Mouse (Mus musculus) limb, embryonic 11.5 days (tissue): ENCODE measurements at regions not wholly inside any gene's neighbourhood (a gene's known extent, or its start where the extent isn't known, plus 50 kb on each side); places are given as distances from the start of the nearest gene placed in this dataset.

Source experiments
- ATAC-seq: fragments of 200-750 bp; cut with Nextera tagmentation; 2 replicates; pipeline ENCODE4 v1.8.0; 2017; ENCODE audit warnings: low read depth; ENCODE audit not compliant: insufficient number of reproducible peaks, low FRiP score, low TSS enrichment
- DNase-seq: peaks from one replicate; pipeline ENCODE4 v3.0.0-alpha.2; 2015; ENCODE audit warnings: low spot score
- H3K27ac ChIP-seq: fragments of 300-500 bp; sonication (generic); replicated peaks from 2 replicates; pipeline ENCODE4 v1.5.1; 2014; ENCODE audit warnings: low read depth, mild to moderate bottlenecking, low read length
- H3K27me3 ChIP-seq: fragments of 300-500 bp; sonication (generic); 2 replicates; pipeline ENCODE4 v1.6.1; 2014; ENCODE audit warnings: mild to moderate bottlenecking, low read length, mixed read lengths; ENCODE audit not compliant: control insufficient read depth, insufficient read depth
- H3K36me3 ChIP-seq: fragments of 300-500 bp; sonication (generic); 2 replicates; pipeline ENCODE4 v1.6.1; 2014; ENCODE audit warnings: mild to moderate bottlenecking, low read length, moderate library complexity, mixed read lengths; ENCODE audit not compliant: control insufficient read depth, insufficient read depth
- H3K4me1 ChIP-seq: fragments of 300-500 bp; sonication (generic); 2 replicates; pipeline ENCODE4 v1.6.1; 2014; ENCODE audit warnings: low read length, mixed read lengths; ENCODE audit not compliant: control insufficient read depth, insufficient read depth
- H3K4me2 ChIP-seq: fragments of 300-500 bp; sonication (generic); 2 replicates; pipeline ENCODE4 v1.6.1; 2014; ENCODE audit warnings: low read depth, mild to moderate bottlenecking, moderate library complexity; ENCODE audit not compliant: severe bottlenecking
- H3K4me3 ChIP-seq: fragments of 300-500 bp; sonication (generic); 2 replicates; pipeline ENCODE4 v1.5.1; 2014; ENCODE audit warnings: low read depth, low read length
- H3K9ac ChIP-seq: fragments of 300-500 bp; sonication (generic); 2 replicates; pipeline ENCODE4 v1.6.1; 2014; ENCODE audit warnings: mild to moderate bottlenecking, low read length
- H3K9me3 ChIP-seq: fragments of 300-500 bp; sonication (generic); 2 replicates; pipeline ENCODE4 v1.6.1; 2016; ENCODE audit warnings: low read length; ENCODE audit not compliant: control insufficient read depth
- WGBS: fragments of 180-500 bp; shearing (Covaris S2); extraction: QIAGEN DNeasy Blood & Tissue Kit; methylation state at CpG from one replicate; pipeline ENCODE4 v1.1.7; 2014; 5-methylcytosine and 5-hydroxymethylcytosine counted together

DNA sequence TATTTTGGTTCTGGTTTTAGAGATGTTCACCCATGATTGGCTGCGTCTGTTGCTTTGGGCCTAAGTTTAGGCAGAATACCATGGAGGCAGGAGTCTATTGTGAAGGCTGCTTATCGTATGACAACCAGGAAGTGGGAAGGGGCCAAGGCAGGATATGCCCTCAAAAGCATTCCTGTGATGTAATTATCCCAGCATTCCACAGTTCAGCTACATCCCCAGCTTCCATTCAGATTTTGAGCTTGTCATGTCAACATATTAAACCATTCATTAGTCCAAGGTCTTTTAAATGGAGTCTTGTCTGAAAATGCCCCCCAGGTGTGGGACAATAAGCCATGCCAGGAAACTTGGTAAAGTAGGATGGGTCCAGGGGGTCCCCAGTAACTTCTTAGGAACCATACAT is 79.3 kb upstream of the Ralgps2 start:
- DNase-seq (no peak), ATAC-seq (no peak)
- no peaks in the 10 kb centered on the region for H3K36me3 ChIP-seq
- no peaks in the 10 kb centered on the region for H3K9me3 ChIP-seq
- H3K4me1 ChIP-seq, result peaks cover 3% of the 10 kb centered on the region
- H3K27me3 ChIP-seq, result no peaks in the 10 kb centered on the region
- H3K9ac ChIP-seq, result no peak overlapping the region
- H3K4me2 ChIP-seq, result no peak overlapping the region
- H3K27ac ChIP-seq, result no peak overlapping the region
- 83% methylated on average over 2 of the region's 2 CpGs for WGBS
- H3K4me3 ChIP-seq, result no peak overlapping the region

DNA sequence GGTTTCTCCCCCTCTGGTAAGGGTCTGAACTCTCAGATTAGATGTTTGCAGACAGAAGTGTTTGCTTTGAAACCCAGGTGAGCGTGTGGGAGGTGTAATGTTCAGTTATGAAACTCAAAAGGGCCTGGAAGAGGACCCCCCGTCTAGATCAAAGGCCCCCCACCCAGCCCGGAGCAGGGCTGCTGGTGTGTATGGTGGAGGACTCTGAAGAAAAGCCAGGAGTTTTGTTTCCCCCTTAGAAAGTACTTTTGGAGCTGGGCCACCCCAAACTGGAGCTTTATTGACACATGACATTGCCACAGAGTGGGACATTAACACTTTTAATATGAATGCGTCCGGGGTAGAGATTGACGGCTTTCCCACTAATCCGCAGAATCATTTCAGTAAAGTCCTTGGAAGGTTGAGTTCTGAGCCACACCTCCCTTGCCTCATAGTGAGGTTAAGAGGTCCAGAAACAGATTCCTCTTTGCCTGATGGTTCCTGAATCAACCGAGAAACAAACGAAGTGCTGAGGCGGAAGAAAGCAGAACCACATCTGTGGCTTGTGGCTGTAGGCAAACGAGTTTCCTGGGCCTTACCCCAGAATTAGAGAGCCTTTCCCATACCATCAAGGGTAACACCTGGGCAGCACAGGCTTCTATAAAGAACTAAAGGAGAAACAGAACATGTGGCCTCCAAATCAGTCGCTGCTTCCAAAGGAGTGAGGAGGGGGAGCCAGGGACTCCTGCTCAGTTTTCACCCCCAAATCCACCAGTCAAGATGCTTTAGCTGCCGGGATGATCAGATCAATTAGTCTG is 78.0 kb upstream of the Ralgps2 start:
- Histone ChIP-seq H3K9me3 (no peaks in the 10 kb centered on the region), H3K9ac (no peak overlapping the region), H3K36me3 (no peaks in the 10 kb centered on the region), H3K4me2 (no peak overlapping the region), H3K27me3 (no peaks in the 10 kb centered on the region), H3K4me1 (peaks cover 3% of the 10 kb centered on the region), H3K4me3 (no peak overlapping the region), H3K27ac (no peak overlapping the region)
- no peak for ATAC-seq
- no peak for DNase-seq
- WGBS, result 57% methylated on average over 13 of the region's 13 CpGs

- H3K9me3 ChIP-seq, result no peaks in the 10 kb centered on the region
- H3K4me2 ChIP-seq, result no peak overlapping the region
- H3K4me3 ChIP-seq, result no peak overlapping the region
- H3K27ac ChIP-seq, result no peak overlapping the region
- ATAC-seq (no peak), DNase-seq (no peak)
- H3K36me3 ChIP-seq, result no peaks in the 10 kb centered on the region
- H3K9ac ChIP-seq, result no peak overlapping the region
- 59% methylated on average over 8 of the region's 8 CpGs for WGBS
- H3K4me1 ChIP-seq, result peaks cover 3% of the 10 kb centered on the region
- no peaks in the 10 kb centered on the region for H3K27me3 ChIP-seq
Measured at GRCm38 (mm10) chr1:157016625-157017024, 77.2 kb upstream of the Ralgps2 start.

GRCm38 (mm10) chr1:157014532-157015497 is 75.4 kb upstream of the Ralgps2 start:
- Histone ChIP-seq H3K36me3 (no peaks in the 10 kb centered on the region), H3K4me2 (no peak overlapping the region), H3K27ac (no peak overlapping the region), H3K9me3 (no peaks in the 10 kb centered on the region), H3K4me3 (no peak overlapping the region), H3K4me1 (peaks cover 3% of the 10 kb centered on the region), H3K9ac (no peak overlapping the region), H3K27me3 (no peaks in the 10 kb centered on the region)
- DNase-seq (no peak), ATAC-seq (no peak)
- 86% methylated on average over 17 of the region's 17 CpGs for WGBS

- peaks cover 3% of the 10 kb centered on the region for H3K4me1 ChIP-seq
- no peak for DNase-seq
- H3K4me2 ChIP-seq, result no peak overlapping the region
- H3K27ac ChIP-seq, result no peak overlapping the region
- ATAC-seq, result no peak
- H3K9me3 ChIP-seq, result no peaks in the 10 kb centered on the region
- 82% methylated on average over 7 of the region's 7 CpGs for WGBS
- H3K9ac ChIP-seq, result no peak overlapping the region
- no peak overlapping the region for H3K4me3 ChIP-seq
- no peaks in the 10 kb centered on the region for H3K36me3 ChIP-seq
- H3K27me3 ChIP-seq, result no peaks in the 10 kb centered on the region
Measured at GRCm38 (mm10) chr1:157013669-157014048, 74.2 kb upstream of the Ralgps2 start.

DNA sequence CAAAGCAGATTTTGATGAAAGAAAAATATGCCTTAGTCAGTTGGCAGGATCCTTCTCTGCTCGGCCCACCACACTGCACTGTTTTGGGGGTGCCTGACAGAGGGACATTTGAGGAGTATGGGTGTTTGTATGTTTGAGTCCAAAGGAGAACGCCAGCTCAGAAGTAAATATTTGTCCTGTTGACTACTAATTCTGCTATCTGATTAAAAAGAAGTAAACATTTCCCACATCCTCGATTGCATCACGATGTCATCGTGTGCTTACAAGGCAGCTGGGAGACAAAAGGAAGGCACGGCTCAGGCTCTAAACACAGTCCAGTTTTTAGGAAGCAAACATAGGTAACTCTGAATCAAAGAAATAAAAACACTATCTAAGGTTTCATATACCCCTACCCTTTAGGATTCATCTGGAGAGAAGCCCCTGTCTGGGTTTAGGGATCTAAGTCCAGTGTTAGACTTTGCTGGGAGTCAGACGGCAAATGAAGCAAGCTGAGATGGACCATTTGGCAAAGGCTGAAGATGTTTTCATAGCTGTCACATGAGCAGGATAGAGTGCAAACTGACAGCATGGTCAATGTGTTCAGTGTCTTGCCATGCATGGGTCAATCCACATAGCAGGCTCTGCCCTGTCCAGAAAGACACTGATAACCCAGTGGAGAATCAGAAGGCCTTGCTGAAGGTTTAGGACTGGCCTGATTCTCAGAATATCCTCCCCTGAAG is 73.7 kb upstream of the Ralgps2 start:
- no peak for ATAC-seq
- no peaks in the 10 kb centered on the region for H3K27me3 ChIP-seq
- 80% methylated on average over 7 of the region's 7 CpGs for WGBS
- H3K9ac ChIP-seq, result no peak overlapping the region
- DNase-seq, result no peak
- no peak overlapping the region for H3K4me3 ChIP-seq
- no peak overlapping the region for H3K27ac ChIP-seq
- peaks cover 3% of the 10 kb centered on the region for H3K4me1 ChIP-seq
- no peaks in the 10 kb centered on the region for H3K9me3 ChIP-seq
- no peak overlapping the region for H3K4me2 ChIP-seq
- H3K36me3 ChIP-seq, result no peaks in the 10 kb centered on the region

GRCm38 (mm10) chr1:157011226-157011625 is 71.8 kb upstream of the Ralgps2 start:
- Histone ChIP-seq H3K4me2 (no peak overlapping the region), H3K36me3 (no peaks in the 10 kb centered on the region), H3K27me3 (no peaks in the 10 kb centered on the region), H3K4me1 (no peaks in the 10 kb centered on the region), H3K9me3 (no peaks in the 10 kb centered on the region; the same call in 1 of the 2 replicates), H3K4me3 (no peak overlapping the region), H3K9ac (no peak overlapping the region), H3K27ac (no peak overlapping the region)
- DNase-seq (no peak), ATAC-seq (no peak)
- 94% methylated on average over 6 of the region's 6 CpGs for WGBS

GRCm38 (mm10) chr1:157009427-157009826 is 70.0 kb upstream of the Ralgps2 start:
- H3K4me2 ChIP-seq, result no peak overlapping the region
- WGBS, result 72% methylated on average over 9 of the region's 9 CpGs

More at GRCm38 (mm10) chr1:157009427-157009826, 70.0 kb upstream of the Ralgps2 start:
- Histone ChIP-seq H3K27me3 (no peaks in the 10 kb centered on the region), H3K9ac (no peak overlapping the region), H3K4me3 (no peak overlapping the region), H3K27ac (no peak overlapping the region), H3K36me3 (no peaks in the 10 kb centered on the region), H3K9me3 (no peaks in the 10 kb centered on the region; the same call in 1 of the 2 replicates), H3K4me1 (no peaks in the 10 kb centered on the region)
- ATAC-seq, result no peak
- DNase-seq, result no peak
